Mouse (Mus musculus) liver, embryonic 14.5 days (tissue): ENCODE results near the gene Stat4.

Source experiments
- CTCF ChIP-seq: IDR thresholded peaks from 2 replicates; pipeline ENCODE4 v1.5.1; 2016; ENCODE audit warnings: antibody characterized with exemption, low read depth, control low read depth
- EP300 ChIP-seq: IDR thresholded peaks from 2 replicates; pipeline ENCODE4 v1.6.1; 2016; ENCODE audit warnings: antibody characterized with exemption, low read depth

DNA sequence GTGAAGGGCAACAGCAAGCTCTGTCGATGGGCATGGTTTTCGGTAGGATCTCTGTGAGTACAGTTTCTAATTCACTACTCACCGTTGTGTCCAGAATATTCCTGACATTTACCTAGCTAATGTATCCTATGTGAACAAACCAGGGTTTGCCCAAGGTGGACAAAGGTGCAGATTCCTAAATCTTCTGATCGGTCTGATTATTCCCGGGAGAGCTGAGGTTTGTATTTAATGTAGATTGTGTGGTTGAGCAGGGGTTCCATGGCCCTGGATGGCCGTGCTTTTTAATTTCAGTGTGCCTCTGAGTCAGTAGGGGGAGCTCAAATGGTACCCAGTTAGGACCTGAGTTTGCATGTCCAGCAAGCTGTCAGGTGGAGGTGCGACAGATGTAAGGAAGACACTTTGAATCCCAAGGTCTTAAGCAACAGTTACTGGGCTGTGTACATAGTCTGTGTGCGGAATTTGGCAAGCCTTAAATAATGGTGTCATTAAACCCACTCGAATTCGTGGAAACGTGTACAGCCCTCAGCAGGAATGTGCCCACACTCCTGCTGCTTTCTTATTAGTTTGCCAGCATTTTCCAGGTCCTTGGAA lies 144.9 kb downstream of the Stat4 start:
- TF ChIP-seq CTCF (no peak), EP300 (no peak)
